Mouse (Mus musculus): ENCODE results near the gene Olfr1016. TPM values are rescaled to one million over a fixed set of nuclear protein-coding genes. Genes with fewer than 3 reads are reported as not detected.

Olfr1016 gene
- polyA plus RNA-seq (2015; fragmentation: Nextera tagmentation; extraction: Ambion mirVana): not detected in 2 replicates

DNA sequence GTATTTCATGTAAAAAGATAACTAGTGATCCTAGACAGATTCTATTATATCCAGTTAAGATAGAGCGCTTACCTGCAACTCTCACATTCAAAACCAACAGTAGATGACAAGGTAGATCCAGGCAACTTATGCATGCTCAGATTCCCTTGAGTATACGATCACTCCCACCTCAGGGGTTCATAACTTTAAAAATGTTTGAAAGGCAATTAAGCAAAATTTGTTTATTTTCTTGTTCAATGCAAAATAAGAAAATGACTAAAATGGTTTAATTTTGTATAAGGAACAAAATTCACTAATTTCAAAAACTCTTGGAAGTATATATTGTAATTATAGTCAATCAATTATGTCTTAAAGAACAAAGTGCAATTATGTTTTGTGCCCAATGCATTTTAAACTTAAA lies at the start of gene Olfr1016:
TSS of gene Olfr1016 (minus strand) at position 101 of the 400 bp plus-strand sequence.

DNA sequence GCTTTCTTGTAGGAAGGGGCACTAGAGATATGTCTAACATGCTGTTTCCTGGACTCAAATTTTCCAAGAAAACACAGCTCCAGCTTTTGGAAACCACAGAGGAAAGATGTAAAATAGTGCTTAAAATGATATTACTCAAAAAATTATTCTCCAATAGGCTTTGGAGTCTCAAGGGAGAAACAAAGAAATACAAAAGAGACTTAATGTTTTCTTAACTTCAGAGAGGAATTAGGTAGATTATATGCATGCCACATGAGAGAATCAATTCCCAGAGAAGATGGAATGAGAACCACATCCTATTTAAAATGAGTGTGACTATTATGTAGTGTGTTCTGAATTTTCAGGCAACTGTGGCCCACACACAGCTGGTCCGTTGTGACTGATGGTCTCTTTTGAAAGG lies 44.4 kb upstream of the Olfr1016 start, which contains the start of gene Olfr1020:
TSS of gene Olfr1020 (plus strand) at position 301 of the 400 bp plus-strand sequence.

DNA sequence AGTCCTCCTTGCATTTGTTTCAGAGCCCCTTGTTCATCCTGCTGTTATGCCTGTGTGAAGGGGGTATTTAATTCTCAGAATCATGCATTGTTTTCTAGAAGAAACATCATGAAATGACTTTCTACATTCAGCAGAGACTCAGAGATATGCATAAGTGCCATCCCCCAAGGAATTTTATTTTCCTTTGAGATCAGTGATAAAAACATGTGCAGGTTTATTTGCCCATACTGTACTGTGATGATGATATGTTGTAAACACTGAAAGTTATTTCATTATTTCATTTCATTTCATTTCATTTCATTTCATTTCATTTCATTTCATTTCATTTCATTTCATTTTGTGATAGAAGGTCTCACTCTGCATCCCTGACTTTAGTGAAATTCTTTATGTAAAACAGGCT lies 43.0 kb upstream of the Olfr1016 start, which contains the start of gene Olfr1019:
TSS of gene Olfr1019 (minus strand) at position 101 of the 400 bp plus-strand sequence.

GRCm38 (mm10) chr2:85818179-85818578 lies 15.8 kb upstream of the Olfr1016 start, which contains the start of gene Olfr1018:
Gene Olfr1018, plus strand, starts transcription at chr2:85818479.

DNA sequence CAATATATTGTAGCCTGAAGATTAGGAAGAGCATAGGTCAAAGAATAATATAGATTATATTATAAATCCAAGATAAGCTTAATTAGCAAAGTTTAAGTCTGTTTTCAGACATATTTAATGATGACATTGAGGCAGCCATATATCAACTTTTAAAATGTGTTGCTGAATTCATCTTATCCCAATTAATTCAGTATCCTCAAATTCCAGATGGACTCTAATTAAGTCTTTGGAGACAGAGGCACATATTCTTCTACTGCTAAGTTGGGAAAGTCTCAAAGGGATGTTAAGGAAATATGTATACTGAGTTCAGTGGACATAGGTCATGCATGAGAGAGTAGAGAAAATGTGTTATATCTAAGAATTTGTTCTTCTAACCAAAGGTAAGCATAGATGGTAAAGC lies 20.6 kb downstream of the Olfr1016 start, which contains the start of gene Olfr1015:
TSS of gene Olfr1015 (plus strand) at position 301 of the 400 bp plus-strand sequence.

DNA sequence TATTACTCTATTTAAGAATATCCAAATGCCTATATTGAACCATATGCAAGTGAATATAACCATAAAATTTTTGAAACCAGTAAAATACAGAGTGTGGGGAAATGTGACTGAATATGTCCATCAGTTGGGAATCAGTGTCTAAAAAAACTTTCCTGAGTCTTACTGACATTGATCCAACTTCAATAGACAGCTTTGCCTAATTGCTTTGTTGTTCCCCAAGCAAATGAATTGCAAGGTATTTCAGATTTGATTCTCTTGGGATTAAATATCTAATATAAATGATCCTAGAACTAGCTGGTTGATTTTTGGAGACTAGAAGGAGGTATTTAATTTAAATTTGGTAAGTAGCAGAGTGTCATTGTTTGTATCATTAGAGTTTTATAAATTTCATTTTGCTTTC lies 29.9 kb downstream of the Olfr1016 start, which contains the start of gene Olfr1014:
TSS of gene Olfr1014 (plus strand) at position 301 of the 400 bp plus-strand sequence.

DNA sequence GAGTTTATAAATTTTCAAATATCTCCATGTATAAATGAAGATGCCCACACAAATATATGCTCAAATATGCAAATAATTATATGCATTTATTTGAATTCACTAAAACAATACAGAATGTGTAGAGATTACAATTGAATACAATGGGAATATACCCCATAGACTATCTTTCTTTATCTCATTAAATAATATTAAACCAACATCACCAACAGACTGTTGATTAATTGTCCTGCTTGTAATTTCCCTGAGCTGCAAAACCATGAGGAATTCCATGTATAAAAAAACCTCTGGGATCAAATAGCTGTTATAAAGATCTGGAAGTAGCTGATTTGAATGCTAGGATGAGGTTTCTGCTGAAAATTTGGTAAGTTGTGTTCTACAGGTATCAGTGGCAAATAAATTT lies 35.5 kb downstream of the Olfr1016 start, which contains the start of gene Olfr1013:
TSS of gene Olfr1013 (plus strand) at position 301 of the 400 bp plus-strand sequence.

DNA sequence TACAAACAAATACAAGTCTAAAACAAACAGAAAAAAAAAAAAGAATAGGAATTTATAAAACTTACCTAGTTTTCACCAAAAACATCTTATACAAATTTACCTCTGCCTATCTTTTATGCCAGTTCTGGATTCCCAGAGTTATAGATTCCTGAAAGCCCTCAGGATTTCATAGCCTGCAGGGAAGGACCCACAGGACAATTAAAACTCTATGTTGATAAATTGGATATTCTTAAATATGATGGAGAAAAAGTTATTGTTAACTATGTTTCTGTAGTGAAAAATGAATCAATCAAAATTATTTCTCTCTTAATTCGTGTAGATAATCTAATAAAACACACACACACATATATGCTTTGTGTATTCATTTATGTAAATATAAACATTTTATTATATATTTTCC lies 39.7 kb downstream of the Olfr1016 start, which contains the start of gene Olfr1012:
TSS of gene Olfr1012 (minus strand) at position 101 of the 400 bp plus-strand sequence.

Other genes with a start within 250 kb of the Olfr1016 start
- gene Olfr996, start 223.3 kb downstream of the Olfr1016 start, polyA plus RNA-seq (2015; fragmentation: Nextera tagmentation; extraction: Ambion mirVana): not detected in 2 replicates
- 0.22 TPM in 1 of 2 replicates, not detected in the other for gene Olfr998, start 213.6 kb downstream of the Olfr1016 start, polyA plus RNA-seq (2015; fragmentation: Nextera tagmentation; extraction: Ambion mirVana)
- not detected in 2 replicates for gene Olfr1000, start 190.6 kb downstream of the Olfr1016 start, polyA plus RNA-seq (2015; fragmentation: Nextera tagmentation; extraction: Ambion mirVana)
- not detected in 2 replicates for gene Olfr1002, start 151.8 kb downstream of the Olfr1016 start, polyA plus RNA-seq (2015; fragmentation: Nextera tagmentation; extraction: Ambion mirVana)
- not detected in 2 replicates for gene Olfr154, start 138.1 kb downstream of the Olfr1016 start, polyA plus RNA-seq (2015; fragmentation: Nextera tagmentation; extraction: Ambion mirVana)
- 0.11 TPM in 1 of 2 replicates, not detected in the other for gene Olfr1006, start 123.8 kb downstream of the Olfr1016 start, polyA plus RNA-seq (2015; fragmentation: Nextera tagmentation; extraction: Ambion mirVana)
- not detected in 2 replicates for gene Olfr1008, start 113.1 kb downstream of the Olfr1016 start, polyA plus RNA-seq (2015; fragmentation: Nextera tagmentation; extraction: Ambion mirVana)
- not detected in 2 replicates for gene Olfr1009, start 87.1 kb downstream of the Olfr1016 start, polyA plus RNA-seq (2015; fragmentation: Nextera tagmentation; extraction: Ambion mirVana)
- gene Olfr1012, start 39.8 kb downstream of the Olfr1016 start, polyA plus RNA-seq (2015; fragmentation: Nextera tagmentation; extraction: Ambion mirVana): 0.05 TPM in 1 of 2 replicates, not detected in the other
- gene Olfr1013, start 35.4 kb downstream of the Olfr1016 start, polyA plus RNA-seq (2015; fragmentation: Nextera tagmentation; extraction: Ambion mirVana): not detected in 2 replicates
- not detected in 2 replicates for gene Olfr1014, start 29.8 kb downstream of the Olfr1016 start, polyA plus RNA-seq (2015; fragmentation: Nextera tagmentation; extraction: Ambion mirVana)
- gene Olfr1015, start 20.5 kb downstream of the Olfr1016 start, polyA plus RNA-seq (2015; fragmentation: Nextera tagmentation; extraction: Ambion mirVana): not detected in 2 replicates
- not detected in 2 replicates for gene Olfr1018, start 15.9 kb upstream of the Olfr1016 start, polyA plus RNA-seq (2015; fragmentation: Nextera tagmentation; extraction: Ambion mirVana)
- gene Olfr1019, start 42.9 kb upstream of the Olfr1016 start, polyA plus RNA-seq (2015; fragmentation: Nextera tagmentation; extraction: Ambion mirVana): not detected in 2 replicates
- not detected in 2 replicates for gene Olfr1020, start 44.5 kb upstream of the Olfr1016 start, polyA plus RNA-seq (2015; fragmentation: Nextera tagmentation; extraction: Ambion mirVana)
- not detected in 2 replicates for gene Olfr1022, start 66.0 kb upstream of the Olfr1016 start, polyA plus RNA-seq (2015; fragmentation: Nextera tagmentation; extraction: Ambion mirVana)
- gene Olfr1023, start 83.1 kb upstream of the Olfr1016 start, polyA plus RNA-seq (2015; fragmentation: Nextera tagmentation; extraction: Ambion mirVana): not detected in 2 replicates
- gene Olfr1024, start 102.5 kb upstream of the Olfr1016 start, polyA plus RNA-seq (2015; fragmentation: Nextera tagmentation; extraction: Ambion mirVana): not detected in 2 replicates
- gene Olfr1025-ps1, start 112.6 kb upstream of the Olfr1016 start, polyA plus RNA-seq (2015; fragmentation: Nextera tagmentation; extraction: Ambion mirVana): 0.13 TPM in 1 of 2 replicates, not detected in the other
- gene Olfr1026, start 119.0 kb upstream of the Olfr1016 start, polyA plus RNA-seq (2015; fragmentation: Nextera tagmentation; extraction: Ambion mirVana): not detected in 2 replicates
- not detected in 2 replicates for gene Olfr1028, start 147.9 kb upstream of the Olfr1016 start, polyA plus RNA-seq (2015; fragmentation: Nextera tagmentation; extraction: Ambion mirVana)
- gene Olfr1029, start 171.4 kb upstream of the Olfr1016 start, polyA plus RNA-seq (2015; fragmentation: Nextera tagmentation; extraction: Ambion mirVana): not detected in 2 replicates
- not detected in 2 replicates for gene Olfr1030, start 176.7 kb upstream of the Olfr1016 start, polyA plus RNA-seq (2015; fragmentation: Nextera tagmentation; extraction: Ambion mirVana)
- gene Olfr1031, start 187.8 kb upstream of the Olfr1016 start, polyA plus RNA-seq (2015; fragmentation: Nextera tagmentation; extraction: Ambion mirVana): not detected in 2 replicates
- not detected in 2 replicates for gene Olfr1032, start 203.0 kb upstream of the Olfr1016 start, polyA plus RNA-seq (2015; fragmentation: Nextera tagmentation; extraction: Ambion mirVana)
- 6.6 and 7.4 TPM in 2 replicates for gene Olfr1033, start 218.1 kb upstream of the Olfr1016 start, polyA plus RNA-seq (2015; fragmentation: Nextera tagmentation; extraction: Ambion mirVana)
- gene Olfr1034, start 243.3 kb upstream of the Olfr1016 start, polyA plus RNA-seq (2015; fragmentation: Nextera tagmentation; extraction: Ambion mirVana): 0.05 and 0.08 TPM in 2 replicates